Mouse (Mus musculus) ES-Bruce4 (cell line): ENCODE results near the gene Myo18b.

ENCODE experiments used
- CTCF ChIP-seq: IDR thresholded peaks from one replicate; pipeline ENCODE4 v1.8.1; 2011; ENCODE audit warnings: low read depth, low read length
- EP300 ChIP-seq: IDR thresholded peaks from 2 replicates; pipeline ENCODE4 v1.6.1; 2011; ENCODE audit warnings: low read depth, low read length; ENCODE audit not compliant: insufficient read depth

DNA sequence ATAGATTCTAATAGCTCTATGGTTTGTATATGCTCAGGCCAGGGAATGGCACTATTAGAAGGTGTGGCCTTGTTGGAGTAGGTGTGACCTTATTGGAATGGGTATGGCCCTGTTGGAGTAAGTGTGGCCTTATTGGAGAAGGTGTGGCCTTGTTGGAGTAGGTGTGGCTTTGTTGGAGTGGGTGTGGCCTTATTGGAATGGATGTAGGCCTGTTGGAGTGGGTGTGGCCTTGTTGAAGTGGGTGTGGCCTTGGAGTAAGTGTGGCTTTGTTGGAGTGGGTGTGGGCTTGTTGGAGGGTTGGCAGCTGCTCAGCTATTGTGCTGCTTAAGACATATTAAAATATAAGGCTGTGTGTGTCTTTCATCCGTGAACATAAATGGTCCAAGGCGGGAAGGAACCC is 249.3 kb downstream of the Myo18b start:
- TF ChIP-seq CTCF (no peak), EP300 (no peak)
